Mouse (Mus musculus): Measurements from ENCODE around the gene Rbm4b.

Rbm4b gene

DNA sequence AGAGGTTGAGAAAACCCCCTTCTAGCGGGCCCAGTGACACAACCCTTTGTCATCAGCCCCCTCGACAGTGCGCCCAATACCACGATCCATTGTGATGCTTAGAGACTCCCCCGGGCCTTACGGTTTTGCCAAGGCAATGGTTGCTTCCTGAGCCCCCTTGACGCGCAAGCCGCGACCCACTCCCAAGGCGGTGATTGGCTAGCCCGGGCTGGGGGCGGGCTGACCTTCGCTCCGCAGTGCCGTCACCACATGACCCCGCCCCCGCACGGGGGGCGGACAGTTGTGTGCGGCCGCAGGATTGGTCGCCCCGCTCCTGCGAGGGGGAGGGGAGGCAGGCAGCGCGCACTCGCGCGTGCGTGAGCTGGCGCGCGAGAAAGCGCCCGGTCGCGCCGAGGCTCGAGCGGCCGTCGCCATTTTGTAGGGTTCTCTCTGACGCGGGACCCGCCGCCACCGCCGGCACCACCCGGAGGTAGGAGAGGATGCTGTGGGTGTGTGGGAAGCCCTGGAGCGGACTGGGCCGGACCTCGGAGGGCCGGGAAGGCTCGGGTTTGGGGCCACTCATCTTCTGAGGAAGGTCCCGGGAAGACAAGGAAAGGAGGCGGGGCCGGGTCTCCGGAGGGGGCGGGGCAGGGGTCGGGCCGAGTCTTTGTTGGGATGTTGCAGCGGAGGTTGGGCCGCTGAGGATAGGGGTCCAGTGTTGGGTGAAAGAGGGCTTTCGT is at the start of gene Rbm4b:
Rbm4b (plus strand) TSS at position 305 of the 719 bp plus-strand sequence.
- in situ Hi-C loops (cut with MseI, MboI): no loop called here

GRCm38 (mm10) chr19:4708765-4709164 is 47.5 kb upstream of the Rbm4b start:
- in situ Hi-C loops (cut with MseI, MboI): no loop called here

DNA sequence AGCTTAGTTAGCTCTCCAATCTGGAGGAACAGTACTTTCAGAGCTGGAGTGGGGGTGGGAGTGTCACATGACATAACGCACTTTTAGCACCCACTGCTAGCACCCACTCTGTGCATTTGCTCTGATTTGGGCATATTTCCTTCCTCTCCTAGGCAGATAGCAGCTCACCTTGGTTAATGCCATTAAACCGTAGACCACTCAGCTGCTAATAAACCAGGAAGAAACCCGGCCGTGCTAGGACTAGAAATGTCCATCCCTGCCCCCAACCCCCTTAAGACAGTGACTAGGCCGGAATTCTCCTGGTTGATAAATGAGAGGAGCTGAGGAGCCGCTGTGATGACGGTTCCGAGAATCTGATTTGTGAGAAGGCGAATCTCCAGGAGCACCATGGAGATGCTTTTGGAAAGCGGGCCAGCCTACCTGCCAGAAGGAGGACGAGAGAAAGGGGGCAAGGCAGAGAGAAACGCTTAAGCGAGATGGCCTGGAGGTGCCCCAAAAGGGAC is 45.1 kb upstream of the Rbm4b start, which contains the start of gene Sptbn2:
Sptbn2 (plus strand) TSS at position 70 of the 503 bp plus-strand sequence.
- in situ Hi-C loops (cut with MseI, MboI): no loop called here

DNA sequence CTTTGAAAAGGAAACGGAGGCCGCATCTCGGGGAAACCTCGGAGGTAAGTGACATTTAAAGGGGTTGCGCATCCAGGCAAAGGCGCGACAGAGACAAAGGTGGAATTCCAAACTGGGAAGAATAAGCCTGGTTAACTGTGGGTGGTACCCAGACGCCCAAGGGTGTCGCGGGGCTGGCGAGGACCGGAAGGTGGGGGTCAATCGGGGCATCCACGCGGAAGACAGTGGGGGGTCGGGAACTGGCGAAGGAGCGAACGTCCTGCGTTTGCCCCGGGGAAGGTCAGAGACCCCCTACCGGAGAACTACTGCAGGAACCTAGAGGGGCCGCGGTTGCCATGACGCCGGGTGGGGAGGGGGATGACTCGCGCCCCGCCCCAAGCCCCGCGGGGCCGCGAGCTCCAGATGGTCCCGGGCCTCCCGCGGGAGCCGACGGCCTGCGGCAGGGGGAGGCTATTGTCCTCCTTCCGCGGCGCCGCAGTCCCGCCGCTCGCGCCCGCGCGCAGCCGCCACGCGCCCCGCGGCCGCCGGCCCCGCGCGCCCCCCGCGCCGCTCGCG is 44.6 kb upstream of the Rbm4b start:
- in situ Hi-C loops (cut with MseI, MboI): no loop called here

GRCm38 (mm10) chr19:4712156-4712780 is 44.0 kb upstream of the Rbm4b start:
- in situ Hi-C loops (cut with MseI, MboI): no loop called here

DNA sequence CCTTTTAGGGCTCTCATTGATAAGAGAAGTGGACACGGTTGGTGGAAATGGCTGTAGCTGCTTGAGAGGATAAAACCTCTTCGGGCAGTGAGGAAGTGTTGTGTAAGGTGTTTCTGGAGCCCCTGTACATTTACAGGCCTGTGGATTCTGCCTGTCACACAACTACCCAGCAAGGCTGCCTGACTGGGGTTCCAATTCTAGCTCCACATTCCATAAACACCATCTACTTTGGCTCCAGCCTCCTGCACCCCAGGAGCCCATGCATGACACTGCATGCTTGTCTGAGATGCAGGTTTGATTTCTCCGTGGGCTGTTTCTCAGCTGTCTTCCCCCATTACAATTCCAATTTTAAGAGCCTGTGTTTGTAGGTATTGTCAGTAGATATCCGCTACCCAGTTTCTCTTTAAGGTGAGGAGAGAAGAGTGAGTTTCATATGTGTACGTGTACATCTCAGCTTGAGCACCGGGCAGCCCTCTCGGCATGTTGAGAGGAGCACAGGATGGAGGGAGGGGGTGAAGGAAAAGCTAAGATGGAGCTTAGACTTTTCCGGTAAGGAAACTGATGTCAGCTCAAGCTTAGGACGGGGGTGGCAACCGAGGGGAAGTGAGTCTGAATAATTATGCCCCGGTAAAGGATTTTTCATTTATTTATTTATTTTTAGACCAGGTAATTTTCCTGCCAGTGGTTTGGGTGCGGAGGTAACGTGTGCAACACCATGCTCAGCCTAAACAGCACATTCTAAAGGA is 43.3 kb upstream of the Rbm4b start:
- in situ Hi-C loops (cut with MseI, MboI): no loop called here

GRCm38 (mm10) chr19:4713886-4714285 is 42.4 kb upstream of the Rbm4b start:
- in situ Hi-C loops (cut with MseI, MboI): no loop called here

DNA sequence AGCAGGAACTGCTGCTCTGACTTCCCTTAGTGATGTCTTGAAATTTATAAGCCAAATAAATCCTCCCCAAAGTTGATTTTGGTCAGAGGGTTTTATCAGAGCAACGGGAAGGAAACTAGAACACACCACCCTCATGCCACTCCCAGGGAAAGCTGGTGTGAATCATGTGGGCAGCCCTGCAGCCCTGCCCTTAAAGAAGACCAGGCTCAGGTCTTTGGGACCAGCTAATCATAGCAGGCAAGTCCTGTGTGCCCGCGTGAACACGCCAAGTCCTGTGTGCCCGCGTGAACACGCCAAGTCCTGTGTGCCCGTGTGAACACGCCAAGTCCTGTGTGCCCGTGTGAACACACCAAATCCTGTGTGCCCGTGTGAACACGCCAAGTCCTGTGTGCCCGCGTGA is 39.5 kb upstream of the Rbm4b start:
- in situ Hi-C loops (cut with MseI, MboI): no loop called here

DNA sequence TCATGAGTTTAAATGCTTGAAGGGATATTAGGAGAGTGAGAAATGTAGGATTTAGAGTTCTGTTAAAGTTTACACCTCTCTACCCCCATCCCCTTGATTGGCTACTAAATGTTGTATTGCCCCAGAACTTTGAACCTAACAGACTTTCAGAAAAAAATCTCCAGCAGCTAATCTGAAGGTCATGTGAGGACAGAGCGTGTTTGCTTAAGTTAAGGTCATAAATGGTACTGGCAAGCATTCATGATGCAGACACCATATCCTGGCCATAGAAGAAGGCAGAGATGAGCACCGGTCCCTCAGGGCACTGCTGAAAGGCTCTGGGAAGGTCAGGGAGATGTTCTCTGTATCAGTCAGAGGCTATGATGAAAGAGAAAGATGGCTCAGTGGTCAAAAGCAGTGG is 39.0 kb upstream of the Rbm4b start:
- in situ Hi-C loops (cut with MseI, MboI): no loop called here

- in situ Hi-C loops (cut with MseI, MboI): no loop called here
Measured at GRCm38 (mm10) chr19:4718716-4719115, 37.6 kb upstream of the Rbm4b start.

- in situ Hi-C loops (cut with MseI, MboI): no loop called here
Measured at GRCm38 (mm10) chr19:4719351-4719764, 36.9 kb upstream of the Rbm4b start.

GRCm38 (mm10) chr19:4720112-4720511 is 36.2 kb upstream of the Rbm4b start:
- in situ Hi-C loops (cut with MseI, MboI): no loop called here

DNA sequence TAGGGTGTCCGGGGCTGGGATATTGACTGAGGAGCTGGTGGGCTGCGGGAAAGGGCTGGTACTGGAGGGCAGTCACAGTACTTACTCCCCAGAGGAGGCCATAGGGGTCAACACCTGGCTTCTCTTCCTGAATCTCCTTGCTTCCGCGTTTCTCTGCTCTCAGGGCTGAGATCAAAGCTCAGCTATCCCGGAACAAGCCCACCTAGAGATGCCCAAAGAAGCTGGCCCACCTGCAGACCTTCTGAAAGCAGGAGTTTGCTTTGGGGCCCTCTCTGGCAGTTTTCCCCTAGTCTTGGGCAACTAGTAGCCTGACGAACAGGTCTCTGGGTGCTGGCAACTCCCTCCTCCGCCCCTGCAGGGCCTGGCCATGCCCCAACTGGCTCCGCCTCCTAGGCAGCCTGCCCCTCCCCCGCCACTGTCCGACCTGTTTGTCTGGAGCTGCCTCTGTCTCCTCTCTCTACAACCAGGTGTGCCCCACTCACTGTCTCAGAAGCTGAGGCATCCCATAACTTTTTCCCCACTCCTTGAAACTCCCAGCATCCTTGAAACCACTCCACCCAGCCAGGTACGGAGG is 35.5 kb upstream of the Rbm4b start:
- in situ Hi-C loops (cut with MseI, MboI): no loop called here

DNA sequence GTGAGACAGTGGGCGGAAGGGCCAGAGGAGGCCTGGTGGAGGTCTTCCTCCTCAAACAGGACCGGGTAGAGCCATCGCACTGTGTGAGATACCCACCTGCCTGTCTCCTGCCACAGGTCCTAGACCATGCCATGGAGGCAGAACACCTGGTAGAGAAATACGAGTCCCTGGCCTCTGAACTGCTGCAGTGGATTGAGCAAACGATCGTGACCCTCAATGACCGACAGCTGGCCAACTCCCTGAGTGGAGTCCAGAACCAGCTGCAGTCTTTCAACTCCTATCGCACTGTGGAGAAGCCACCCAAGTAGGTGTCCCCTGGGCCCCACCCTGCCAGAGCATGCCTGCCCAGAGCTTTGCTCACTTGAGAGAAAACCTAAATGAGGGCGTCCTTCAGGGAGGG is 27.1 kb upstream of the Rbm4b start:
- in situ Hi-C loops (cut with MseI, MboI): no loop called here

DNA sequence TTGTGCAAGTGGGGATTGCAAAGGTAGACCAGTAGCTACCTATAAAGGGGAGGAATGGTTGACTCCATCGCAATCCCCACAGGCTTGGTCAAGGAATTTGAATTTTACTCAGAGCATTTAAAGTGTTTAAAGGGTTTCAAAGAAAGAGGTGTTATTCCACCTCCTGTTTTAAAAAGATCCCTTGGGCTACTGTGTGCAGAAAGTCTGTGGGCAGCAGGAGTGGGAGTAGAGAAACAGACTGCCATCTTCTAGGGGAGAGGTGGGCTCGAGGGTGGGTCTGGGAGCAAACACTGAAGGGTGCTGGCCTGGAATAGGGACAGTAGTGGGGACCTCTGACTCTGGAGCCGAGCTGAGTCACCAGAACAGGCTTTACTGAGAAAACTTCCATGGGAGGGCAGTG is 23.2 kb upstream of the Rbm4b start:
- in situ Hi-C loops (cut with MseI, MboI): no loop called here

GRCm38 (mm10) chr19:4737866-4738265 is 18.4 kb upstream of the Rbm4b start:
- in situ Hi-C loops (cut with MseI, MboI): loop anchor here in 1 of 2 experiments (5.0 kb wide), 1 partner anchor 96 kb away; no protein-coding TSS in a partner anchor

- in situ Hi-C loops (cut with MseI, MboI): loop anchor here in 1 of 2 experiments (5.0 kb wide), 1 partner anchor 97 kb away; no protein-coding TSS in a partner anchor
Measured at GRCm38 (mm10) chr19:4739053-4739452, 17.2 kb upstream of the Rbm4b start.

GRCm38 (mm10) chr19:4739762-4740161 is 16.5 kb upstream of the Rbm4b start:
- in situ Hi-C loops (cut with MseI, MboI): loop anchor here (5.0 kb wide), 1 partner anchor 97 kb away; no protein-coding TSS in a partner anchor

DNA sequence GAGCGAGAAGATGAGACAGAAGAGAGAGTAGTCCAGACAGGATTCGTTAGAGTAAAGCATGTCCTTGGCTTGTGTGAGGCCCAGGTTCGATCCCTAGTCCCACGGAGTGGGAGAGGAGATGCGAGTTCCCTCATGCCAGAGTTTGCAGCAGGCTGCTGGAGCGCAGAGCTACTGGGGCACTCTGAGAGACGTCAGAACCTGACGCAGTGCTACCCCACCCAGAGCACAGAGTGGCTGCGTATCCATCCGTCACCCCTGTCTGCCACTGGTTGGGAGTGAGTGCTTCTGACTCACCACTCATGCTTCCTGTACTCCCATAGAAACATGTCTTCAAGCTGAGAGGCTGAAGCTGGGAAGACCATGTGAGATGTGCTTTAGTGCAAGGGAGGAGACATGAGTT is 14.8 kb upstream of the Rbm4b start:
- in situ Hi-C loops (cut with MseI, MboI): loop anchor here in 1 of 2 experiments (5.0 kb wide), 1 partner anchor 99 kb away; no protein-coding TSS in a partner anchor

GRCm38 (mm10) chr19:4742229-4742628 is 14.1 kb upstream of the Rbm4b start:
- in situ Hi-C loops (cut with MseI, MboI): loop anchor here in 1 of 2 experiments (5.0 kb wide), 1 partner anchor 100 kb away; no protein-coding TSS in a partner anchor

- in situ Hi-C loops (cut with MseI, MboI): loop anchor here in 1 of 2 experiments (5.0 kb wide), 1 partner anchor 101 kb away; no protein-coding TSS in a partner anchor
Measured at GRCm38 (mm10) chr19:4743524-4743923, 12.8 kb upstream of the Rbm4b start.
